Mouse (Mus musculus) brown adipose tissue, adult 24 weeks (tissue): ENCODE measurements at regions not wholly inside any gene's neighbourhood (a gene's known extent, or its start where the extent isn't known, plus 50 kb on each side); places are given as distances from the start of the nearest gene placed in this dataset.

Source experiments
- H3K27ac ChIP-seq: fragments of 200-500 bp; replicated peaks from 2 replicates; pipeline ENCODE4 v1.5.1; 2012; ENCODE audit warnings: low read depth, mild to moderate bottlenecking, low read length
- H3K4me1 ChIP-seq: fragments of 200-500 bp; 2 replicates; pipeline ENCODE4 v1.6.1; 2012; ENCODE audit warnings: low read length, mixed read lengths; ENCODE audit not compliant: control insufficient read depth, insufficient read depth, insufficient read length
- H3K4me3 ChIP-seq: fragments of 200-500 bp; 2 replicates; pipeline ENCODE4 v1.5.1; 2012; ENCODE audit warnings: low read depth, mild to moderate bottlenecking, low read length, moderate library complexity; ENCODE audit not compliant: insufficient read depth

DNA sequence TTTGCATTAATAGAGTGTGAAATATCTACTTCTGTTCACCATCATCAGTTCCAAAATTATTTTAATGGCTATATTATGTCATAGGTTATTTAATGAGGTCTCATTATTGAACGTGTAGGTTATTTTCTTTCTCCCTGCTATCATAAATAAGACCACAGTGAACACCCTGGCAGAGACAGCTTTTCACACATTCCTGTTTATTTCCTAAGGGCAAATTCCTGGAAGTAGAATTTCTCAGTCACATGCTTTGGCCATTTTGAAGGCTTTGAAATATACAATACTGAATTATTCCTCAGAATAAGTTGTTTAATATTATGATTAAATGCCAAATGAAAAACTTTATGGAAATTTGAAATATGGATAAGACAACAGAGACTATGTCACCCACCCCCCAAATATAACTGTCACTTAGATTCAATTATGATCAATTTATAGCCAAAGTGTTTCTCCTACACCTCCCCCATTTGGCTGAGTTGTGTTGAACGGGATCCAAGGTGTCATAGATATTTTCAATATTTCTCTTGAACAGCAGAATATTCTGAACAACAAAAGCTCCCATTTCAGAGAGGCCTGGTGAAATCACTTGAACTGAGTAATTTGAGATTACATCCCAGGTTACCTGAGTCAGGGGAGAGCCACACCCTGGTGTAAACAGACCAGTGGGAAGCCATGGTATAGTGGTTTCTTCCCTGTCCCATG lies 95.0 kb upstream of the Syt6 start:
- peaks cover 4% of the 10 kb centered on the region; the same call in 1 of the 2 replicates for H3K4me1 ChIP-seq
- H3K27ac ChIP-seq = peak overlapping the region; percentile 41
- no peak overlapping the region for H3K4me3 ChIP-seq

GRCm38 (mm10) chr3:103480676-103481075 lies 94.4 kb upstream of the Syt6 start:
- Histone ChIP-seq H3K27ac (peak overlapping the region; percentile 41), H3K4me1 (peaks cover 4% of the 10 kb centered on the region; the same call in 1 of the 2 replicates), H3K4me3 (no peak overlapping the region)

- Histone ChIP-seq H3K27ac (no peak overlapping the region), H3K4me3 (no peak overlapping the region)
Measured at GRCm38 (mm10) chr3:103483316-103483715, 91.7 kb upstream of the Syt6 start.

GRCm38 (mm10) chr3:103483762-103484161 lies 91.3 kb upstream of the Syt6 start:
- Histone ChIP-seq H3K4me3 (no peak overlapping the region), H3K27ac (no peak overlapping the region)

More at GRCm38 (mm10) chr3:103483316-103483715, 91.7 kb upstream of the Syt6 start:
- H3K4me1 ChIP-seq = peaks cover 4% of the 10 kb centered on the region; the same call in 1 of the 2 replicates

DNA sequence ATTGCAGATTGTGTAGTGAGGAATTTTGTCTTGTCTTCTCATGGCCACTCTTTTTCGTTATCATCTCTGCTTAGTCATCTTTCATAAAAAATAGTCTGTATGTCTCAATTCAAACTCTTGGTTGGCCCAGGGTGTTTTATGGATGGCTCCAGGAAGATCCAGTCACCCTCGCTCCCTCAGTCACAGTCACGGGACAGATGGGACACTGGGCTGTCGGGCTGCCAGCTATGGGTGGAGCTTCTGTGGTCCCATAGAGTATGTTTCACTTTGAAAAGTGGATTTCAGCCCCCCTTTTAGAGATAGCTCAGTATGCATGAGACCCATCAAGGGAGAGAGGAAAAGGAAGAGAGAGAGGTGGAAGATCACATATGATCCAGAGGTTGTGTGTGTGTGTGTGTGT lies 85.2 kb upstream of the Syt6 start:
- Histone ChIP-seq H3K4me1 (peaks cover 6% of the 10 kb centered on the region; the same call in 1 of the 2 replicates), H3K27ac (peak overlapping the region; percentile 70), H3K4me3 (no peak overlapping the region)

More at GRCm38 (mm10) chr3:103483762-103484161, 91.3 kb upstream of the Syt6 start:
- peaks cover 4% of the 10 kb centered on the region; the same call in 1 of the 2 replicates for H3K4me1 ChIP-seq

DNA sequence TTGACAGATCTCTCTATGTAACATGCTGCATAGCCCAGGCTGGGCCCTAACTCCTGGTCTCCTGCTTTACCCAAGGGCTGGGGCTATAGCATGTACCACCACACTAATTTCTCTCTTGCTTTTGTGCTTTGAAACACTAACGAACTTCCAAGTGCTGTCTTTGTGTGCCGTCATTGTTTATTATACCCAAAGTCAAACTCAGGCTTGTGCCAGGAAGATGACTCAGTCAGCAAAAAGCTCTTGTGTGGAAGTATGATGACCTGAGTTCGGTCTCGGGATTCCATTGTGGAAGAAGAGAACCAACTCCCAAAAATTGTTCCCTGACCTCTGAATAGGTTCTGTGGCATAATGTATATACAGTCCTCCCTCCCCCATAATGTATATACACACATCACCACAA lies 84.1 kb upstream of the Syt6 start:
- Histone ChIP-seq H3K4me1 (peaks cover 6% of the 10 kb centered on the region; the same call in 1 of the 2 replicates), H3K27ac (no peak overlapping the region), H3K4me3 (no peak overlapping the region)

DNA sequence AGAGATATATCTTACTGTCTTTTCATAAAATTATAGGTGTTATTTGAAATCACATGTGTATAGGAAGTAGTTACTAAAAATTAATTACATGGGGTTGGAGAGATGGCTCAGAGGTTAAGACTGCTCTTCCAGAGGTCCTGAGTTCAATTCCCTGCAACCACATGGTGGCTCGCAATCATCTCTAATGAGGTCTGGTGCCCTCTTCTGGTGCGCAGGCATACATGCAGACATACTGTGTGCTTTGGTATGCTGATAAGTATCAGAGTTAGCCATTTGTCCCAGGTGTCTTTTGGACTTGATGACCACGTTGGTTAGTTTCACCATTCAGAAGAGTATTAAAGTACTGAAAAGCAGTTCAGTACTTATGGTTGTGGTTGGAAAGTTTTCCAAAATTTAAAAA lies 82.8 kb upstream of the Syt6 start:
- Histone ChIP-seq H3K27ac (no peak overlapping the region), H3K4me3 (no peak overlapping the region), H3K4me1 (peaks cover 6% of the 10 kb centered on the region; the same call in 1 of the 2 replicates)

DNA sequence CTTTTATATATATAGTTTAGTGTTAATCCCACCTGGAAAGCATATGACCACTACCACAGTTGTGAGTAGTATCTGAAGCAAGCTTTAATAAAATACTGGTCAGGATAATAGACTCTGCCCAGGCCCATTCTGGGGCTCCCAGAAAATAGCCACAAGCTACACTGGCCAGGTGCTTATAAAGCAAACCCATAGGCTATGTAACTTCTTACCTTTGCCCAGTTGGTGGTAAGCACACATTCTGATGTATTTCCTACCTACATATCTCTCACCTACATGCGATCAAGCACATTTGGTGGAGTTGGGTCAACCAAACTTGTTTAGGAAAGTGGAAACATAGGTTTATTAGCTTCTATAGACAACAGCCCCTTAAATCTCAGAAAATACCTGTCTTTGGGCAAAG lies 81.4 kb upstream of the Syt6 start:
- Histone ChIP-seq H3K27ac (no peak overlapping the region), H3K4me3 (no peak overlapping the region), H3K4me1 (peaks cover 8% of the 10 kb centered on the region; the same call in 1 of the 2 replicates)

- Histone ChIP-seq H3K4me1 (peaks cover 8% of the 10 kb centered on the region; the same call in 1 of the 2 replicates), H3K27ac (no peak overlapping the region), H3K4me3 (no peak overlapping the region)
Measured at GRCm38 (mm10) chr3:103494043-103494442, 81.0 kb upstream of the Syt6 start.

- Histone ChIP-seq H3K27ac (no peak overlapping the region), H3K4me3 (no peak overlapping the region), H3K4me1 (peaks cover 3% of the 10 kb centered on the region; the same call in 1 of the 2 replicates)
Measured at GRCm38 (mm10) chr3:103496083-103496482, 78.9 kb upstream of the Syt6 start.

DNA sequence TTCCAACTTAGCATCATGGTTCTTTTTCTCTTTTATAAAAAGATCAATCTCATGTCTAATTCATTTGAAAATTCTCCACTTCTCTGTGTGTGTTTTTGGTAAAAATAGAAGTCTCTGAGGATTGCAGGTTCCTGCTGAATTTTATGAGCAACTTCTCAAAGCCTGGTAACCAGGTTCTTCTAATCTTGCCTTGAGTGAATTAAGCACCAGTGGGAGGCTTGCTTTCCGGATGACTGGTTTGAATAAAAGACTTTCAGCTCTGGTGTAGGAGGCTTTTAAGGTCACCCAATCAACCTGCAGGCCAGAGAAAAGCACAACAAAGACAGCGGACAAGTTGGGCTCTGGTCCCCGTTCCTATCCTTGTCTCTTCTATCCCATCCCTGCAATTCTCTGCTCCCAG lies 78.3 kb upstream of the Syt6 start:
- Histone ChIP-seq H3K4me3 (no peak overlapping the region), H3K4me1 (peaks cover 3% of the 10 kb centered on the region; the same call in 1 of the 2 replicates), H3K27ac (no peak overlapping the region)

DNA sequence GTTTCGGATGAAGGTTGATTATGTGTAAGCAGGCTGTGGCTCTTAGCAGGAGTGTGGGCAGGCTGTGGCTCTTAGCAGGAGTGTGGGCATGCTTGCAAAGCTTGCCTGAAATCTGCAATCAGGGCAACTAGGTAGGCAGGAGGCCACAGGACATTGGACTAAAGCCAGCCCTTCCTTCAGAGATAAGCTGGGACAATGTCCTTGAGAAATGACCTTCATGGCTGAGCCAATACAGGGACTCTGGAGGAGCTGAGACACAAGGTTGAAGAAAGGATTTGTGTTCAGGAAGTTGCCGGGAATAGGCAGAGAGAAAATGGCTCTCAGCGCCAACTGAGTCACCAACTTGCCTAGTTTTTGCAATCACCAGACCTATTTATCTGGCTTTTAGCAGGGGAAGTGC lies 77.3 kb upstream of the Syt6 start:
- Histone ChIP-seq H3K4me1 (peaks cover 3% of the 10 kb centered on the region; the same call in 1 of the 2 replicates), H3K4me3 (no peak overlapping the region)

GRCm38 (mm10) chr3:103498458-103498857 lies 76.6 kb upstream of the Syt6 start:
- H3K27ac ChIP-seq = no peak overlapping the region
- no peak overlapping the region for H3K4me3 ChIP-seq

More for the DNA sequence above, 77.3 kb upstream of the Syt6 start:
- H3K27ac ChIP-seq = no peak overlapping the region

GRCm38 (mm10) chr3:103499801-103500200 lies 75.2 kb upstream of the Syt6 start:
- Histone ChIP-seq H3K4me3 (no peak overlapping the region), H3K4me1 (peaks cover 3% of the 10 kb centered on the region; the same call in 1 of the 2 replicates), H3K27ac (no peak overlapping the region)

More at GRCm38 (mm10) chr3:103498458-103498857, 76.6 kb upstream of the Syt6 start:
- peaks cover 3% of the 10 kb centered on the region; the same call in 1 of the 2 replicates for H3K4me1 ChIP-seq

DNA sequence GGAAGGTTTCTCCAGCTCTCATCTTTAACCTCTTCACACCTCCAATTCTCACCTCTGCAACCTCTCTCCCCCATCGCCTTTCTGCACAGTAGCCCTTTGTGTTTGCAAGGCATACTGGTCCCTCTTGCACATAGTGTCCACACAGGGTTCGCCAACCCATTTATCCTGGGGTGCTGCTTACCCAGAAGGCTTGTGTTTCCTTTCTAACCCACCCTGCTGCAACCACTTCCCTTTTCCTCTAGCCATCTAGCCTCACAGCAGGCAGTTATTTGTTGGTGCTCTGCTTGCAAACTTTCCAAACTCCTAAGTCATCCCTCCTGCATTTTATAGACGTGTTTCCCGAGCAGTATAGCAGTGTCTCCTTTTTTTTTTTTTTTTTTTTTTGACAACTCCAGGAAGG lies 74.7 kb upstream of the Syt6 start:
- peaks cover 3% of the 10 kb centered on the region; the same call in 1 of the 2 replicates for H3K4me1 ChIP-seq
- no peak overlapping the region for H3K4me3 ChIP-seq
- H3K27ac ChIP-seq = no peak overlapping the region

DNA sequence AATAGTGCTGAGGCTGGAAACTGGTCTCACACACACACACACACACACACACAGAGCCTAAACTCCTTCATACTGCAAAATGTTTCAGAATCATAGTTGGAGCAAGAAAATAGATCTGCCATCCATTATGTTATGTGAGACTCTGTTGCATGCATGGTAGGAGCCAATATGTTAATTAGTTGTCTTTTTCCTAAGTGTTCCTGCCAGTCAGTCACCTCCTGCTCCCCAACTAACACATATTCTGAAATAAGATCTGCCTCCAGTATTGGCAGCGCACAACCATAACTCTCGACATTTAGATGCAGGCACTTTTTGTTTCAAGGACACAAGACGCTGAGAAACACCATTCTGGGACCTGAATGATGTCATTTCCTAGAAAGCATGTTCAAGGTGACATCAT lies 70.9 kb upstream of the Syt6 start:
- no peak overlapping the region for H3K4me3 ChIP-seq
- no peaks in the 10 kb centered on the region for H3K4me1 ChIP-seq
- no peak overlapping the region for H3K27ac ChIP-seq
